Mouse (Mus musculus): Measurements from ENCODE around the gene Slc25a18.

Gene Slc25a18

GRCm38 (mm10) chr6:120840258-120840657 is 66.9 kb downstream of the Slc25a18 start:
- no peak for DNase-seq (ENCODE audit: low read depth, low spot score)

- no peak for DNase-seq (ENCODE audit: low read depth, low spot score)
Observed at GRCm38 (mm10) chr6:120841754-120842153, 68.4 kb downstream of the Slc25a18 start.
